Mouse (Mus musculus): ENCODE data around the gene Erc1. TPM values are rescaled to one million over a fixed set of nuclear protein-coding genes. Genes with fewer than 3 reads are reported as not detected.

Gene Erc1
- total RNA-seq (2021), result 10 to 100 TPM; 24.6 TPM
- long read RNA-seq, experiment 1, partial matches to known transcripts, result 0 of 8 reads
- long read RNA-seq, experiment 1, other reads (novel, unspliced or antisense), result 8 of 8 reads
- long read RNA-seq, experiment 2, partial matches to known transcripts, result 0 of 4 reads
- long read RNA-seq, experiment 2, other reads (novel, unspliced or antisense), result 4 of 4 reads

GRCm38 (mm10) chr6:119848034-119848695 lies at the start of gene Erc1:
Gene Erc1 (minus strand): TSS chr6:119848167.
- DNase-seq, result peak; percentile 94 to 95
- intact Hi-C loops (cut with DNase I), result loop anchor here (2.0 kb wide), 1 partner anchor 55 kb away; the partner anchor contains the start of gene Rad52

GRCm38 (mm10) chr6:119892711-119893110 lies 44.7 kb upstream of the Erc1 start:
- intact Hi-C loops (cut with DNase I), result no loop called here
- no peak for DNase-seq

GRCm38 (mm10) chr6:119883151-119883550 lies 35.2 kb upstream of the Erc1 start:
- DNase-seq, result no peak
- intact Hi-C loops (cut with DNase I), result no loop called here

- intact Hi-C loops (cut with DNase I), result no loop called here
- peak; percentile 45 to 67 for DNase-seq
Observed at GRCm38 (mm10) chr6:119864341-119865034, 16.5 kb upstream of the Erc1 start.

GRCm38 (mm10) chr6:119861519-119861918 lies 13.6 kb upstream of the Erc1 start:
- DNase-seq, result no peak
- intact Hi-C loops (cut with DNase I), result no loop called here

GRCm38 (mm10) chr6:119860236-119860635 lies 12.3 kb upstream of the Erc1 start:
- DNase-seq, result no peak
- intact Hi-C loops (cut with DNase I), result no loop called here

- no peak for DNase-seq
- intact Hi-C loops (cut with DNase I), result no loop called here
Observed at GRCm38 (mm10) chr6:119855471-119855870, 7.5 kb upstream of the Erc1 start.

- no peak for DNase-seq
- intact Hi-C loops (cut with DNase I), result no loop called here
Observed at GRCm38 (mm10) chr6:119854156-119854555, 6.2 kb upstream of the Erc1 start.

- intact Hi-C loops (cut with DNase I), result loop anchor here (2.0 kb wide), 1 partner anchor 53 kb away; the partner anchor contains the start of gene Rad52
- DNase-seq, result no peak
Observed at GRCm38 (mm10) chr6:119849858-119850257, 1.9 kb upstream of the Erc1 start.

- DNase-seq, result no peak
- intact Hi-C loops (cut with DNase I), result loop anchor here (2.0 kb wide), 1 partner anchor 53 kb away; the partner anchor contains the start of gene Rad52
Observed at GRCm38 (mm10) chr6:119849348-119849709, 1.4 kb upstream of the Erc1 start.

GRCm38 (mm10) chr6:119848696-119849347 lies 855 bp upstream of the Erc1 start:
- DNase-seq, result no peak
- intact Hi-C loops (cut with DNase I), result loop anchor here (2.0 kb wide), 1 partner anchor 54 kb away; the partner anchor contains the start of gene Rad52

- DNase-seq, result no peak
- intact Hi-C loops (cut with DNase I), result loop anchor here (2.0 kb wide), 1 partner anchor 55 kb away; the partner anchor contains the start of gene Rad52
Observed at GRCm38 (mm10) chr6:119847518-119848033, 391 bp downstream of the Erc1 start.

GRCm38 (mm10) chr6:119846751-119847517 lies 1.0 kb downstream of the Erc1 start:
- intact Hi-C loops (cut with DNase I), result no loop called here
- no peak for DNase-seq

- intact Hi-C loops (cut with DNase I), result no loop called here
- no peak for DNase-seq
Observed at GRCm38 (mm10) chr6:119829951-119830350, 18.0 kb downstream of the Erc1 start.

- no peak for DNase-seq
- intact Hi-C loops (cut with DNase I), result no loop called here
Observed at GRCm38 (mm10) chr6:119828165-119828564, 19.8 kb downstream of the Erc1 start.

- intact Hi-C loops (cut with DNase I), result no loop called here
- no peak for DNase-seq
Observed at GRCm38 (mm10) chr6:119826701-119827100, 21.3 kb downstream of the Erc1 start.

GRCm38 (mm10) chr6:119822216-119822615 lies 25.8 kb downstream of the Erc1 start:
- no peak for DNase-seq
- intact Hi-C loops (cut with DNase I), result no loop called here

- intact Hi-C loops (cut with DNase I), result no loop called here
- DNase-seq, result no peak
Observed at GRCm38 (mm10) chr6:119821158-119821557, 26.8 kb downstream of the Erc1 start.

GRCm38 (mm10) chr6:119818541-119818940 lies 29.4 kb downstream of the Erc1 start:
- no peak for DNase-seq
- intact Hi-C loops (cut with DNase I), result no loop called here

- no peak for DNase-seq
- intact Hi-C loops (cut with DNase I), result no loop called here
Observed at GRCm38 (mm10) chr6:119815426-119815825, 32.5 kb downstream of the Erc1 start.
